Mouse (Mus musculus): ENCODE results near the gene Vwa8. TPM values are rescaled to one million over a fixed set of nuclear protein-coding genes. Genes with fewer than 3 reads are reported as not detected.

Vwa8 gene
- polyA plus RNA-seq, 1 experiment from 2014 or later: 15.6 TPM

- ATAC-seq: no peak
- Histone ChIP-seq H3K27me3 (replicated peaks; ENCODE audit: control insufficient read depth, insufficient read depth, low read length) (no peaks in the 10 kb centered on the region), H3K27ac (ENCODE audit: low read depth, low read length) (peak overlapping the region; percentile 94), H3K4me3 (ENCODE audit: low read depth, low read length) (peak overlapping the region; percentile 81), H3K4me1 (replicated peaks; ENCODE audit: control insufficient read depth, insufficient read depth, low read length) (peaks cover 2% of the 10 kb centered on the region; the same call in 1 of the 2 replicates), H3K9me3 (ENCODE audit: control insufficient read depth) (no peaks in the 10 kb centered on the region), H3K9ac (ENCODE audit: low read depth, low read length) (no peak overlapping the region), H3K4me2 (replicated peaks; ENCODE audit: low read depth) (peak overlapping the region; percentile 85; the same call in 1 of the 2 replicates), H3K36me3 (ENCODE audit: control insufficient read depth, insufficient read depth) (no peaks in the 10 kb centered on the region)
- TF ChIP-seq CTCF (IDR thresholded peaks at IDR 0.05; ENCODE audit: low read depth): no peak
- WGBS: 41% methylated on average over 5 of the region's 5 CpGs
Observed at GRCm38 (mm10) chr14:78849961-78850578, 1.2 kb downstream of the Vwa8 start.

- 23% methylated on average over 8 of the region's 8 CpGs for WGBS
- Histone ChIP-seq H3K36me3 (ENCODE audit: control insufficient read depth, insufficient read depth) (no peaks in the 10 kb centered on the region), H3K9ac (ENCODE audit: low read depth, low read length) (no peak overlapping the region), H3K27me3 (replicated peaks; ENCODE audit: control insufficient read depth, insufficient read depth, low read length) (no peaks in the 10 kb centered on the region), H3K4me2 (replicated peaks; ENCODE audit: low read depth) (no peak overlapping the region), H3K9me3 (ENCODE audit: control insufficient read depth) (no peaks in the 10 kb centered on the region), H3K27ac (ENCODE audit: low read depth, low read length) (0 out of 2 replicates have a peak overlapping the region, but pooled peaks have one; percentile 15), H3K4me1 (replicated peaks; ENCODE audit: control insufficient read depth, insufficient read depth, low read length) (peaks cover 2% of the 10 kb centered on the region; the same call in 1 of the 2 replicates), H3K4me3 (ENCODE audit: low read depth, low read length) (no peak overlapping the region)
- peak; percentile 83 for ATAC-seq
- no peak for TF ChIP-seq CTCF (IDR thresholded peaks at IDR 0.05; ENCODE audit: low read depth)
Observed at GRCm38 (mm10) chr14:78850666-78851065, 1.8 kb downstream of the Vwa8 start.

- no peak overlapping the region for H3K4me2 ChIP-seq (replicated peaks; ENCODE audit: low read depth)
- 0 out of 2 replicates have a peak overlapping the region, but pooled peaks have one; percentile 15 for H3K27ac ChIP-seq (ENCODE audit: low read depth, low read length)
Observed at GRCm38 (mm10) chr14:78851366-78851765, 2.5 kb downstream of the Vwa8 start.

GRCm38 (mm10) chr14:78852401-78853246 lies 3.8 kb downstream of the Vwa8 start:
- no peak overlapping the region for H3K4me2 ChIP-seq (replicated peaks; ENCODE audit: low read depth)
- H3K27ac ChIP-seq (ENCODE audit: low read depth, low read length): no peak overlapping the region
- WGBS: 82% methylated on average over 5 of the region's 5 CpGs
- no peak for TF ChIP-seq CTCF (IDR thresholded peaks at IDR 0.05; ENCODE audit: low read depth)
- no peaks in the 10 kb centered on the region for H3K27me3 ChIP-seq (replicated peaks; ENCODE audit: control insufficient read depth, insufficient read depth, low read length)
- ATAC-seq: no peak
- H3K4me1 ChIP-seq (replicated peaks; ENCODE audit: control insufficient read depth, insufficient read depth, low read length): peaks cover 2% of the 10 kb centered on the region; the same call in 1 of the 2 replicates
- no peak overlapping the region for H3K9ac ChIP-seq (ENCODE audit: low read depth, low read length)
- H3K4me3 ChIP-seq (ENCODE audit: low read depth, low read length): no peak overlapping the region
- H3K9me3 ChIP-seq (ENCODE audit: control insufficient read depth): no peaks in the 10 kb centered on the region
- H3K36me3 ChIP-seq (ENCODE audit: control insufficient read depth, insufficient read depth): no peaks in the 10 kb centered on the region

More at GRCm38 (mm10) chr14:78851366-78851765, 2.5 kb downstream of the Vwa8 start:
- peaks cover 2% of the 10 kb centered on the region; the same call in 1 of the 2 replicates for H3K4me1 ChIP-seq (replicated peaks; ENCODE audit: control insufficient read depth, insufficient read depth, low read length)
- no peaks in the 10 kb centered on the region for H3K36me3 ChIP-seq (ENCODE audit: control insufficient read depth, insufficient read depth)
- H3K4me3 ChIP-seq (ENCODE audit: low read depth, low read length): no peak overlapping the region
- no peaks in the 10 kb centered on the region for H3K9me3 ChIP-seq (ENCODE audit: control insufficient read depth)
- H3K9ac ChIP-seq (ENCODE audit: low read depth, low read length): no peak overlapping the region
- no peaks in the 10 kb centered on the region for H3K27me3 ChIP-seq (replicated peaks; ENCODE audit: control insufficient read depth, insufficient read depth, low read length)
- no peak for TF ChIP-seq CTCF (IDR thresholded peaks at IDR 0.05; ENCODE audit: low read depth)
- WGBS: 49% methylated on average over 3 of the region's 3 CpGs
- no peak for ATAC-seq

- ATAC-seq: no peak
- H3K4me3 ChIP-seq (ENCODE audit: low read depth, low read length): no peak overlapping the region
- no peak overlapping the region for H3K27ac ChIP-seq (ENCODE audit: low read depth, low read length)
- no peaks in the 10 kb centered on the region for H3K36me3 ChIP-seq (ENCODE audit: control insufficient read depth, insufficient read depth)
- 90% methylated on average over 5 of the region's 5 CpGs for WGBS
- no peak for TF ChIP-seq CTCF (IDR thresholded peaks at IDR 0.05; ENCODE audit: low read depth)
- no peaks in the 10 kb centered on the region for H3K27me3 ChIP-seq (replicated peaks; ENCODE audit: control insufficient read depth, insufficient read depth, low read length)
- H3K9ac ChIP-seq (ENCODE audit: low read depth, low read length): no peak overlapping the region
- H3K9me3 ChIP-seq (ENCODE audit: control insufficient read depth): no peaks in the 10 kb centered on the region
- H3K4me1 ChIP-seq (replicated peaks; ENCODE audit: control insufficient read depth, insufficient read depth, low read length): no peaks in the 10 kb centered on the region
- no peak overlapping the region for H3K4me2 ChIP-seq (replicated peaks; ENCODE audit: low read depth)
Observed at GRCm38 (mm10) chr14:78861156-78861555, 12.3 kb downstream of the Vwa8 start.

- ATAC-seq: no peak
- Histone ChIP-seq H3K4me2 (replicated peaks; ENCODE audit: low read depth) (no peak overlapping the region), H3K36me3 (ENCODE audit: control insufficient read depth, insufficient read depth) (peaks cover 14% of the 10 kb centered on the region), H3K27me3 (replicated peaks; ENCODE audit: control insufficient read depth, insufficient read depth, low read length) (no peaks in the 10 kb centered on the region), H3K27ac (ENCODE audit: low read depth, low read length) (no peak overlapping the region), H3K9ac (ENCODE audit: low read depth, low read length) (no peak overlapping the region), H3K4me1 (replicated peaks; ENCODE audit: control insufficient read depth, insufficient read depth, low read length) (no peaks in the 10 kb centered on the region), H3K4me3 (ENCODE audit: low read depth, low read length) (no peak overlapping the region), H3K9me3 (ENCODE audit: control insufficient read depth) (no peaks in the 10 kb centered on the region)
- TF ChIP-seq CTCF (IDR thresholded peaks at IDR 0.05; ENCODE audit: low read depth): no peak
- WGBS: 51% methylated on average over 2 of the region's 2 CpGs
Observed at GRCm38 (mm10) chr14:78870036-78870435, 21.2 kb downstream of the Vwa8 start.

All from intestine, postnatal 0 days (tissue).